Mouse (Mus musculus) MEL-GATA-1-ER (cell line): ENCODE data around the gene Rnf26.

Experiments
- DNase-seq: peaks from one replicate; pipeline ENCODE4 v3.0.0-alpha.2; 2012; ENCODE audit warnings: low read depth; ENCODE audit errors: extremely low read depth

The Rnf26 gene

DNA sequence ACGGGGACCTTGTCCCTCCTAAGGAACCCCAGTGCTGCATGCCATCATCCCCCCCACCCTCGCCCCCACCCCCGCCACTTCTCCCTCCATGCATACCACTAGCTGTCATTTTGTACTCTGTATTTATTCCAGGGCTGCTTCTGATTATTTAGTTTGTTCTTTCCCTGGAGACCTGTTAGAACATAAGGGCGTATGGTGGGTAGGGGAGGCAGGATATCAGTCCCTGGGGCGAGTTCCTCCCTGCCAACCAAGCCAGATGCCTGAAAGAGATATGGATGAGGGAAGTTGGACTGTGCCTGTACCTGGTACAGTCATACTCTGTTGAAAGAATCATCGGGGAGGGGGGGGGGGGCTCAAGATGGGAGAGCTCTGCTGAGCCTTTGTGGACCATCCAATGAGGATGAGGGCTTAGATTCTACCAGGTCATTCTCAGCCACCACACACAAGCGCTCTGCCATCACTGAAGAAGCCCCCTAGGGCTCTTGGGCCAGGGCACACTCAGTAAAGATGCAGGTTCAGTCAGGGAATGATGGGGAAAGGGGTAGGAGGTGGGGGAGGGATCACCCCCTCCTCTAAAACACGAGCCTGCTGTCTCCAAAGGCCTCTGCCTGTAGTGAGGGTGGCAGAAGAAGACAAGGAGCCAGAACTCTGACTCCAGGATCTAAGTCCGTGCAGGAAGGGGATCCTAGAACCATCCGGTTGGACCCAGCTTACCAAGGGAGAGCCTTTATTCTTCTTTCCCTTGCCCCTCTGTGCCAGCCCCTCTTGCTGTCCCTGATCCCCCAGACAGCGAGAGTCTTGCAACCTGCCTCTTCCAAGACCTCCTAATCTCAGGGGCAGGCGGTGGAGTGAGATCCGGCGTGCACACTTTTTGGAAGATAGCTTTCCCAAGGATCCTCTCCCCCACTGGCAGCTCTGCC, 65.5 kb downstream of the Rnf26 start:
- no peak for DNase-seq

DNA sequence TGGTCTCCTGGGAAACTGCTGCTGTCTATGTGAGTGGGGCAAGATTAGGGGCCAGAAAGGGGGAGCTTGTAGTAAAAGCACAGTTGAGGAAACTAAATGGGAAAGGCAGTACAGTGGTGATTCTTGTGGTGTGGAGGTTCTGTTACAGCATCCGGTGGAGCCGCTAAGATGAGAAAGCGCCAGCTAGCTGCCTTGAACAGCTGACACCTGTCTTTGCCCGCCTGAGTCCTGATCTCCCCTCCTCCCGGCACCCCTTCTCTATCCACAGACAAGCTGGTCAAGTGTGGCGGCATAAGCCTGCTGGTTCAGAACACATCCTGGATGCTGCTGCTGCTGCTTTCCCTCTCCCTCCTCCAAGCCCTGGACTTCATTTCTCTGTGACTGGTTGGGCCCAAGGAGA, 66.2 kb downstream of the Rnf26 start:
- no peak for DNase-seq

DNA sequence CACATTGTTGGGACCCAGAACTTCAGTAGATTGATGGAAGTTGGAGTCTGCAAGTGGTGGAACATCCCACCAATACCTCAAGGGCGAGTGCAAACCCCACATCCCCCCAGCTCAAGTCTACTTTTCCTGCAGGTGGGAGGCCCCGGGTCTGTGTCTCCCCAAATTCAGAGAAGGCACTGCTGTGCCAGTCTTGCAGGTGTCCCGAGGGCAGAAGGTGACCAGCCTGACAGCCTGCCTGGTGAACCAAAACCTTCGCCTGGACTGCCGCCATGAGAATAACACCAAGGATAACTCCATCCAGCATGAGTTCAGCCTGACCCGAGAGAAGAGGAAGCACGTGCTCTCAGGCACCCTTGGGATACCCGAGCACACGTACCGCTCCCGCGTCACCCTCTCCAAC, 66.9 kb downstream of the Rnf26 start:
- no peak for DNase-seq

DNA sequence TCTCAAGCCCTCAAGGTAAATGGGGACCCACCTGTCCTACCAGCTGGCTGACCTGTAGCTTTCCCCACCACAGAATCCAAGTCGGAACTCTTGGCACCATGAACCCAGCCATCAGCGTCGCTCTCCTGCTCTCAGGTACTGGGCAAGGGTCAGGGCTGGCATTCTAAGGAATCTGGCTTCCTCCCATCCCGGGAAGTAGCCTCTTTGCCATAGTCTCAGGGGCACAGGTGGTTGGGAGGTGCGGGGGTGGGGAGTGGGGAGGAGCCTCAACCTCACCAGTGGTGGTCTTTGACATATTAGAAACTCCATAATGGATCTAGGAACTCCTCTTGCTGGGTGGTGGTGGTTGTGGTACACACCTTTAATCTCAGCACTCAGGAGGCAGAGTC, 67.4 kb downstream of the Rnf26 start:
- DNase-seq: no peak
